Mouse (Mus musculus) forebrain, embryonic 13.5 days (tissue): Measurements from ENCODE around the gene Ezh2. TPM values are rescaled to one million over a fixed set of nuclear protein-coding genes. Genes with fewer than 3 reads are reported as not detected.

Source experiments
- ATAC-seq: fragments of 200-750 bp; cut with Nextera tagmentation; 2 replicates; pipeline ENCODE4 v1.8.0; 2017
- H3K27ac ChIP-seq: fragments of 300-500 bp; sonication (generic); 2 replicates; pipeline ENCODE4 v1.5.1; 2015; ENCODE audit warnings: inconsistent platforms, mild to moderate bottlenecking, moderate library complexity
- H3K27me3 ChIP-seq: fragments of 300-500 bp; sonication (generic); 2 replicates; pipeline ENCODE4 v1.6.1; 2015; ENCODE audit warnings: mild to moderate bottlenecking, inconsistent platforms
- H3K36me3 ChIP-seq: fragments of 300-500 bp; sonication (generic); 2 replicates; pipeline ENCODE4 v1.6.1; 2015; ENCODE audit warnings: mild to moderate bottlenecking, inconsistent platforms; ENCODE audit not compliant: poor library complexity, severe bottlenecking
- H3K4me1 ChIP-seq: fragments of 300-500 bp; sonication (generic); 2 replicates; pipeline ENCODE4 v1.6.1; 2015; ENCODE audit warnings: inconsistent platforms
- H3K4me2 ChIP-seq: fragments of 300-500 bp; sonication (generic); 2 replicates; pipeline ENCODE4 v1.6.1; 2015; ENCODE audit warnings: inconsistent platforms, mild to moderate bottlenecking, moderate library complexity
- H3K4me3 ChIP-seq: fragments of 300-500 bp; sonication (generic); 2 replicates; pipeline ENCODE4 v1.5.1; 2015; ENCODE audit warnings: mild to moderate bottlenecking, inconsistent platforms
- H3K9ac ChIP-seq: fragments of 300-500 bp; sonication (generic); 2 replicates; pipeline ENCODE4 v1.6.1; 2015; ENCODE audit warnings: mild to moderate bottlenecking, inconsistent platforms
- H3K9me3 ChIP-seq: fragments of 300-500 bp; sonication (generic); replicated peaks from 2 replicates; pipeline ENCODE4 v1.6.1; 2016; ENCODE audit warnings: inconsistent platforms
- WGBS: fragments of 180-500 bp; shearing (Covaris S2); methylation state at CpG from one replicate; pipeline ENCODE4 v1.1.7; 2015; 5-methylcytosine and 5-hydroxymethylcytosine counted together
- polyA plus RNA-seq: library from polyadenylated mRNA; unstranded; fragments of >200 nt; fragmentation: Nextera tagmentation; extraction: Ambion mirVana; gene quantifications from 2 replicates; pipeline ENCODE4 v1.2.1, GENCODE M21; 2015

Gene Ezh2
- polyA plus RNA-seq, 1 experiment from 2014 or later = 241 TPM

DNA sequence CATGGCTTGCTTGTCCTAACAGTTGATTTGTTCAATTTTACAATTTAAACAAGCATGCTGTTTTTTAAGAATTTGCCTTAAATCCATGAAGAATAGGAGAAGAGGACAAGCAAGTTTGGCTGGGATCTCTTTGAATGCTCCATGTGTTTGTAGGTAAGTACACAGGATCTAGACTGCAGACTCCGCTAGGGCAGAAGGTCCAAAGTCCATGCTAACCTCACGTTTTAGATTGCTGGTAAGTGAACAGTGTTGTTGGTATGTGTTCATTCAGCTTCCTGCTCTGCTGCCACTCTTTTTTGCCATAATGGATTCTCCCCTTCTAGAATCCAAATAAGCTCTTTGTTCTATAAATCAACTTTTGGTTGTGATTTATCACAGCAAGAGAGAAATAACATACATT is 68.0 kb downstream of the Ezh2 start:
- no peaks in the 10 kb centered on the region for H3K4me1 ChIP-seq
- no peak overlapping the region for H3K4me2 ChIP-seq
- 84% methylated on average over 2 of the region's 2 CpGs for WGBS
- ATAC-seq = no peak
- H3K36me3 ChIP-seq = peaks cover 97% of the 10 kb centered on the region
- H3K4me3 ChIP-seq = no peak overlapping the region
- no peaks in the 10 kb centered on the region for H3K27me3 ChIP-seq
- H3K27ac ChIP-seq = no peak overlapping the region; the same call in 1 of the 2 replicates
- H3K9me3 ChIP-seq = no peaks in the 10 kb centered on the region
- H3K9ac ChIP-seq = no peak overlapping the region

DNA sequence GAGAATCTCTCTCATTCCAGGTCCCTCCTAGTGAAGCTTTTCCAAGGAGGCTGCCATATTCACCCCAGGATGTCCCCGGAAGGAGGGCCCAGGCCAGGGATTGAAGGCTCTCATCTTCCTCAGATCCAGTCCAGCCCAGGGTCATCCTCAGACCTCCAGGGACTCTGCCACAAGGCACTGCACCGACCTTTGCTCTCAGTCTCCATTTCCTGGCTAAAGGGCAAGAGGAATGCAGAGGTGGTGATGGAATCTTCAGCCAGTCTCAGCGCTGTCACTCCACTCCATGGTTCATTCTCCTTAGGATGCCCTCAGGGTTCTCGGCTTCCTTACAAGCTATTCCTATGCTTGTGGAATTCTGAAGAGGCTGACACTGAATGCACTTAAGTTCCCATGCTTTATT is 68.7 kb downstream of the Ezh2 start:
- WGBS = 76% methylated on average over 4 of the region's 4 CpGs
- Histone ChIP-seq H3K4me3 (no peak overlapping the region), H3K9ac (no peak overlapping the region), H3K4me1 (no peaks in the 10 kb centered on the region), H3K36me3 (peaks cover 97% of the 10 kb centered on the region), H3K4me2 (no peak overlapping the region), H3K27ac (no peak overlapping the region), H3K27me3 (no peaks in the 10 kb centered on the region), H3K9me3 (no peaks in the 10 kb centered on the region)
- ATAC-seq = no peak

DNA sequence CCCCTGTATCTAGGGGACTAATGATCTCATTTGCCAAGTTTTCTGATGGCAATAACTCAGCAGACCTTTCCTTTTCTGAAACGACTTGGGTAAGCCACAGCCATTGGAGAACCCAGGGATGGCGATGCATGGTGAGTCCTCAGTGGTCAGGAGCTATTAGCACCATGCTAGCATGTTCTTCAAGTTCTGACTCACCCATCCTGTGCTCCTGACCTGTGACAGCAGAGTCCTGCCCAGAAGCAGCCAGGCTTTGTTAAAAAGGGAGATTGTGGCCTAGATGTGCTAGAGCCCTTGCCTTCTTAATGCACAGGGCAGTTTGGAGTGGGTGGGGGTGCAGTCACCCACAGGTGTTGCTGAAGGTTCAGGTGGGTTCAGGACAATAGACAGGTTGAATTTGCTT is 70.1 kb downstream of the Ezh2 start:
- Histone ChIP-seq H3K27ac (peak overlapping the region; percentile 44), H3K4me1 (no peaks in the 10 kb centered on the region), H3K4me3 (no peak overlapping the region), H3K36me3 (peaks cover 95% of the 10 kb centered on the region), H3K9me3 (no peaks in the 10 kb centered on the region), H3K27me3 (no peaks in the 10 kb centered on the region), H3K4me2 (no peak overlapping the region), H3K9ac (no peak overlapping the region)
- 86% methylated on average over 2 of the region's 2 CpGs for WGBS
- no peak for ATAC-seq

DNA sequence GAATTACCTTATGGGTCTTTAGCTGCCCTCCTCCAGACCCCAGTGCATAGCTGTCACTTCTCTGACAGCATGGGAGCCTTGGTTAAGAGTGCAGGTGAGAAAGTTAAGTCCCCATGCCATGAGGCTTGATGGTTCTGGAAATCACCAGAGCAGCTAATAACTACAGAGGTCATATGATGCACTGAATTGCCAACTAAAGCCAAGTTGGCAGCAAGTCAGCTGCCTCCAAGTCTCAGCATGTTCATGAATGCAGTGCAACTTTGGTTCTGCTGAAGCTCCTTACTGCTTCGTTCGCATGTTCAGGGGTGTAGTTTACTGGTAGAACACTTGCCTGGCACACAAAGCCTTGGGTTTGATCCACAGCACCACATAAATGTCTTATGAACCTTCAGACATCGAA is 72.7 kb downstream of the Ezh2 start:
- no peak for ATAC-seq
- Histone ChIP-seq H3K9ac (no peak overlapping the region), H3K4me2 (no peak overlapping the region), H3K27me3 (no peaks in the 10 kb centered on the region), H3K9me3 (no peaks in the 10 kb centered on the region), H3K36me3 (peaks cover 93% of the 10 kb centered on the region), H3K4me1 (no peaks in the 10 kb centered on the region), H3K4me3 (no peak overlapping the region), H3K27ac (no peak overlapping the region)
- WGBS = 92% methylated on average over 3 of the region's 3 CpGs

DNA sequence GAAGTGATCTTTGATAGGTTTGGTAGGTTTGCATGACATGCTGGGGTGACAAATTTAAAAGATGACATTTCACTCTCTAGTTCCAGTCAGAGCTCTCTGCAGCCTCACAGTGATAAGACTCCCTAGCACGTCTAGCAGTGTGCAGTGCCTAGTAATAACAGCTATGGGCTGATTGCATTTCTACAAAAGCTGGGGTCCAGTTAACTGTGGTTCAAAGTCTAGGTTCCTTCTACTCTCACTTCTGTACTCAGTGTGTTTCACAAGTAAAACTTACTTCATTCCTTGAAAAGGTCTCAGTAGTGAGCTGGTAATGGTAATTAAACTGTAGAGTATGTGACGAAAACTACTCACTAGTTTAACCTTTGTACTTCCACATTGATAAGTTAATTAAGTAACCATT is 75.1 kb downstream of the Ezh2 start:
- Histone ChIP-seq H3K4me1 (no peaks in the 10 kb centered on the region), H3K27me3 (no peaks in the 10 kb centered on the region), H3K9ac (no peak overlapping the region), H3K4me3 (no peak overlapping the region), H3K4me2 (no peak overlapping the region), H3K27ac (no peak overlapping the region), H3K36me3 (peaks cover 95% of the 10 kb centered on the region), H3K9me3 (no peaks in the 10 kb centered on the region)
- ATAC-seq = no peak
- WGBS = 85% methylated on average over 2 of the region's 2 CpGs

DNA sequence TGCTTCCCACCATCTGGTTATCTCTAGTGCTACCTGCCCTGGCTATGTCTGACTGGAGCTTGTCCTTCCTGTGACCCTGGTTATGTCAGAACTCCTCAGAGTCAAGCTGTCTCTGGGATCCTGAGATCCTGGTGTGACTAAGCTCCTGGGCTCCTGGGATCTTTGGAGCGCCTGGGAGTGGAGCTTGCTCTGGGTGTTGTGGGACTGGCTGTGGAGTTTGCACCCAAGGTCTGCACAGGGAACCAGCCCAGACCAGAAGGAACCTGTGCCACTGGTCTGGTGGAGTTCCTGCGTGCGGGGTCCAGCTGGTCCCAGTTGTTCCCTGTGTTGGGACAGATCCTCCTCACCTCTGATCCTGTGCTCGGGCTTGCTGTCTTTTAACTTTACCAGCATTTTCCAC is 100.6 kb downstream of the Ezh2 start:
- H3K4me1 ChIP-seq = no peaks in the 10 kb centered on the region
- no peak overlapping the region for H3K9ac ChIP-seq
- WGBS = 94% methylated on average over 4 of the region's 4 CpGs
- no peak for ATAC-seq
- H3K9me3 ChIP-seq = no peaks in the 10 kb centered on the region
- H3K27me3 ChIP-seq = no peaks in the 10 kb centered on the region
- H3K4me2 ChIP-seq = no peak overlapping the region
- peaks cover 6% of the 10 kb centered on the region; the same call in 1 of the 2 replicates for H3K36me3 ChIP-seq
- no peak overlapping the region for H3K4me3 ChIP-seq
- H3K27ac ChIP-seq = no peak overlapping the region

DNA sequence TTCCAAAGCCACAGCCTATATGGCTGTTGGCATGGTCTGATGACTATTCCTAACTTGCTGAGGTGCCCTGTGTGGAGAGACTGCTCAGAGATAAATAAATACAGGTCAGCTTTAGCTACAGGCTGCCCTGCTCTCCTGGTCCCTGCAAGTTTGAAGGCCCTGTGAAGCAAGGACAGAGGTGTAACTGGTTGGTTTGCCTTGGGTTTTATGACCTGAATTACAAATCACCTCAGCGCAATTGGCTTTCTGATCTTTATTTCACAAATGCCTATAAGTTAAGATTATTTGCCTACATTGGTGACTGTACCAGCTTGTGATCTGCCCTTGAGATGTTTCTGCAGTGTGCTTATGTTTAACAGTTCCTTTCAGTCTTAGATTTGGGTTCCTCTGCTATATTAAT is 113.1 kb downstream of the Ezh2 start:
- Histone ChIP-seq H3K9me3 (no peaks in the 10 kb centered on the region; the same call in 1 of the 2 replicates), H3K4me1 (no peaks in the 10 kb centered on the region), H3K4me2 (no peak overlapping the region), H3K4me3 (no peak overlapping the region), H3K9ac (no peak overlapping the region), H3K36me3 (peaks cover 13% of the 10 kb centered on the region; the same call in 1 of the 2 replicates), H3K27me3 (no peaks in the 10 kb centered on the region), H3K27ac (no peak overlapping the region)
- WGBS = 94% methylated on average over 1 of the region's 1 CpGs
- no peak for ATAC-seq

Other genes with a start within 250 kb of the Ezh2 start
- 179 TPM in 2 replicates for gene Cul1, start 141.9 kb downstream of the Ezh2 start, polyA plus RNA-seq
- gene Pdia4, start 218.1 kb upstream of the Ezh2 start, polyA plus RNA-seq = 167 and 173 TPM in 2 replicates
- gene Zfp786, start 235.5 kb upstream of the Ezh2 start, polyA plus RNA-seq = 13.5 and 13.9 TPM in 2 replicates
- 13.1 and 14.7 TPM in 2 replicates for gene Zfp398, start 240.3 kb upstream of the Ezh2 start, polyA plus RNA-seq